Mouse (Mus musculus) neural tube, embryonic 14.5 days (tissue): ENCODE measurements at regions not wholly inside any gene's neighbourhood (a gene's known extent, or its start where the extent isn't known, plus 50 kb on each side); places are given as distances from the start of the nearest gene placed in this dataset.
A peak's percentile ranks its signal among the peaks of the same experiment; 100 is the strongest.

Source experiments
- ATAC-seq: fragments of 200-750 bp; cut with Nextera tagmentation; 2 replicates; pipeline ENCODE4 v1.8.0; 2017; ENCODE audit warnings: low read depth, mild to moderate bottlenecking, moderate TSS enrichment, moderate library complexity
- H3K27ac ChIP-seq: fragments of 300-500 bp; sonication (generic); 2 replicates; pipeline ENCODE4 v1.5.1; 2014; ENCODE audit warnings: low read depth, mild to moderate bottlenecking, control low read depth, low read length, moderate library complexity, mixed read lengths
- H3K27me3 ChIP-seq: fragments of 300-500 bp; sonication (generic); 2 replicates; pipeline ENCODE4 v1.6.1; 2014; ENCODE audit warnings: low read length; ENCODE audit not compliant: control insufficient read depth, insufficient read depth
- H3K36me3 ChIP-seq: fragments of 300-500 bp; sonication (generic); 2 replicates; pipeline ENCODE4 v1.6.1; 2014; ENCODE audit warnings: low read length, mixed read lengths; ENCODE audit not compliant: control insufficient read depth, insufficient read depth
- H3K4me1 ChIP-seq: fragments of 300-500 bp; sonication (generic); 2 replicates; pipeline ENCODE4 v1.6.1; 2014; ENCODE audit warnings: low read length; ENCODE audit not compliant: control insufficient read depth, insufficient read depth
- H3K4me2 ChIP-seq: fragments of 300-500 bp; sonication (generic); 2 replicates; pipeline ENCODE4 v1.6.1; 2014; ENCODE audit warnings: mild to moderate bottlenecking, low read depth, low read length, control low read depth
- H3K4me3 ChIP-seq: fragments of 300-500 bp; sonication (generic); 2 replicates; pipeline ENCODE4 v1.5.1; 2014; ENCODE audit warnings: low read depth, low read length, control low read depth, mixed read lengths
- H3K9ac ChIP-seq: fragments of 300-500 bp; sonication (generic); replicated peaks from 2 replicates; pipeline ENCODE4 v1.6.1; 2014; ENCODE audit warnings: low read depth, mild to moderate bottlenecking, control low read depth, low read length, mixed read lengths
- H3K9me3 ChIP-seq: fragments of 300-500 bp; sonication (generic); 2 replicates; pipeline ENCODE4 v1.6.1; 2016; ENCODE audit warnings: low read length; ENCODE audit not compliant: control insufficient read depth
- WGBS: fragments of 180-500 bp; shearing (Covaris S2); extraction: QIAGEN DNeasy Blood & Tissue Kit; methylation state at CpG from one replicate; pipeline ENCODE4 v1.1.7; 2014; 5-methylcytosine and 5-hydroxymethylcytosine counted together

DNA sequence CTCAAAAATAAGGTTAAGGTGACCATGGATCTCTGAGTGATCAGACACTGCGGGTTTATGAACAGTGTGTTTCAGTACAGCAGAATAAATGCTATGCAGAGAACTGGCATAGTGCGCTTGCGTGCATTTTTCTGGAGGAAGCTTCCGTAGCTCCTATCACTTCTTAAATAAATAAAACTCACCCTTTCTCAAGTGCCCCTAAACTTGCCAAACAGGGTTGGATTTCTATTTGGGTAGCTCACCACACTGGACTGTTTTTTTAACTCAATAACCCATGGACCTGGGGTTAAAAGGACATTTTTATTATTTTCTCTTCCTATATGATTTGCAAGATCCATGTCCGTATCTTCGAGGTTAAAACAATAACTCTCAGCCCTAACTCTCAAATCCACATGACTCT, 182.8 kb downstream of the Il20rb start:
- H3K4me2 ChIP-seq, result no peak overlapping the region
- no peak overlapping the region for H3K27ac ChIP-seq
- no peak overlapping the region for H3K4me3 ChIP-seq
- no peaks in the 10 kb centered on the region for H3K36me3 ChIP-seq
- no peaks in the 10 kb centered on the region for H3K4me1 ChIP-seq
- H3K9me3 ChIP-seq, result no peaks in the 10 kb centered on the region
- ATAC-seq, result no peak
- no peaks in the 10 kb centered on the region; the same call in 1 of the 2 replicates for H3K27me3 ChIP-seq
- WGBS, result 86% methylated on average over 6 of the region's 6 CpGs
- H3K9ac ChIP-seq, result no peak overlapping the region

DNA sequence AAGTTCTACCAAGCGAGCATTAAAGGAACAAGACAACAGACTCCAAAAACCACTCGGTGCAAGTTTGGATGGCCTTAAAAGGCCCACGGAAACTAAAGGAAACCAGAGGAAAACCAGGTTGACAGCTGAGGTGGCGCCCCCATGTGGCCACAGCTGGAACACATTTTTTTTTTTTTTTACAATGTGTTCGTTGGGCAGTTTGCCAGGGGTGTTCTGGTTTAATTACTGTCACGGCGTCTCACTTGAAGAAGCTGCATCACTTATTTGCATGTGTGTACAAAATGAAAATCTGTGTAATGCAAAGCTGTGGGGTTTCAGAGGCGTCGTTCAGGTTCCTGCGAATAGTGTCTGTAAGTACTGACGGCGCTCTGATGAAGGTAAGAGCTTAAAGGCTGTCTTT, 185.0 kb downstream of the Il20rb start:
- H3K36me3 ChIP-seq, result no peaks in the 10 kb centered on the region
- H3K27ac ChIP-seq, result no peak overlapping the region
- no peak overlapping the region for H3K4me2 ChIP-seq
- no peak for ATAC-seq
- H3K9ac ChIP-seq, result no peak overlapping the region
- H3K4me3 ChIP-seq, result no peak overlapping the region
- no peaks in the 10 kb centered on the region for H3K9me3 ChIP-seq
- H3K4me1 ChIP-seq, result no peaks in the 10 kb centered on the region
- no peaks in the 10 kb centered on the region; the same call in 1 of the 2 replicates for H3K27me3 ChIP-seq
- whole genome bisulfite sequencing, result 42% methylated on average over 12 of the region's 12 CpGs

DNA sequence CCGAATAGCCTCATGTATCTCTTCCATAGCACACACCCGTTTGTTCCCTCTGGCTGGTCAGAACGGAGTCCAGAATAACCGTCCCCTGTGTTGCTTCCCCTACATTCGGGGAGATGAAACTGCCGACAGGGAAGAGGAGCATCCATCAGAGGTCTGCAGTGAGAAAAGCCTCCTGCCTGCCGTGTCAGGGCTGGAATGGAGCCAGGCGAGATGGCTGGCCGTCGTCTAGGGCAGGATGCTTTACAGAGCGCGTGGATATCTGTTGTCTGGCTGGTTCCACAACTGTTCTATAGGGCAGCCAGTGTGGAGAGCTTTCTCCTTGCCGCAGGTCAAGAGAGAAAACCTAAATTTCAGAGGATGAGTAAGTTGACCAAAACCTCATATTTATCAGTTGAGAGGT, 209.2 kb downstream of the Il20rb start:
- H3K4me3 ChIP-seq, result no peak overlapping the region
- H3K27ac ChIP-seq, result no peak overlapping the region
- no peaks in the 10 kb centered on the region for H3K36me3 ChIP-seq
- 58% methylated on average over 13 of the region's 13 CpGs for WGBS
- no peak overlapping the region for H3K9ac ChIP-seq
- H3K4me1 ChIP-seq, result peaks cover 10% of the 10 kb centered on the region
- H3K4me2 ChIP-seq, result no peak overlapping the region
- no peak for ATAC-seq
- H3K9me3 ChIP-seq, result no peaks in the 10 kb centered on the region
- H3K27me3 ChIP-seq, result no peaks in the 10 kb centered on the region

DNA sequence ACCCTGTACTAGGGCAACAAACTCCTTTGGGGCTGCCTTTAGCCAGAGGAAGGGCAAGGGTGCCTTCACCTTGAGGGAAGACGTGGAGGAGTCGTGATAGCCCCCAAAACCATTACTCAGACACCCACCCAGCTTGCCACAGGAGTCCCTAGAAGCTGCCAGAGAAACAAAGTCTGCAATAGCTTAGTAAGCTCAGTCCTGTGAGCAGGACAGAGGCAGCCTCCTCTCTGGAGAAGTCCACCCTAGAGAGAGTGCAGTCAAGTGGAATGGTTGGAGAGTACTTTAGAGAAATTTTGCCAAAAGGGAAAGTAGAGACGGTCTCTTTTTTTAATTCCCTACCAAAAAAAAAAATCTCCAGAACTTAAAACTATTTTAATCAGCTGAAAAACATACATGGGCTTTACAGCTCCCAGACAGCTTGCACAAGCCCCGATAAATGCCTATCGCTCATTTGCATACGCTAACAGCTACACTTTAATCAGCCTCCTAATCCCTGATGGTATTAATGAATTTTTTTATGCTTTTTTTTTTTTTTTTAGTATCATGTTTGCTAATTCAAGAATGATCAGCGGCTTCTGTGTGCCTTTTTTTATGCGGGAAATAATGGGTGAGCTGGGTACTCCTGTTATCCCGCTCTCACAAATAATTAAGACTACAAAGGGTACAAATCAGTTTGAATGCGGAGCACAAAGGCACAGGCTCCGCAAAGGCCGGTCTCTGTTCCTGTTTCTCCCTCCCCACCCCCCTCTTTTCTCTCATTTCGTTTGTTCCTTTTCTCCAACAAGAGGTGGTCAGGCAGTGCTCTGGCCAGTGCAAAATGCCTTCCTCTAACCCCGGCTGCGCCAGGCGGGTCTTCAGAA, 219.8 kb downstream of the Il20rb start:
- WGBS, result 14% methylated on average over 16 of the region's 16 CpGs
- Histone ChIP-seq H3K27ac (no peak overlapping the region), H3K36me3 (no peaks in the 10 kb centered on the region), H3K4me3 (no peak overlapping the region), H3K9ac (no peak overlapping the region), H3K4me1 (0 out of 2 replicates have a peak, but pooled peaks cover 5% of the 10 kb centered on the region), H3K27me3 (no peaks in the 10 kb centered on the region), H3K4me2 (peak overlapping the region; percentile 7; the same call in 1 of the 2 replicates), H3K9me3 (no peaks in the 10 kb centered on the region)
- no peak for ATAC-seq

DNA sequence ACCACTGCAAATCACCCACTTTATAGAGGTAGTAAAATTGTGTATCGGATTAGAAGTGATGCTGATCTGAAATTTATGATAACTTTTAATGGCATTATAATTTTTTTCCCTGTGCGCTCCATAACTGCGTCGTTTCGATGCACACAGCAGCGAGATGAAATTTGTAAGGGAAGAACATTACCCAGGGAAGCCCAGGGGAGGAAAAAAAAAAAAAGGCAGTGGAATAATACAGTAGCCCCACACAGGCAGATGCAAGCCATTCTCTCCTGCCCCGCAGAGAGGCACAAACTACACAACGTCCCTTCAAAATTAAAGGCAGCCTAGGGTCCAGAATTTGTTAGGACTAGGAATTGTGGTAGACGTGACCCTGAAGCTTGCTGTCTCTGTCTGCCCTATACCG, 234.2 kb downstream of the Il20rb start:
- no peaks in the 10 kb centered on the region for H3K36me3 ChIP-seq
- WGBS, result 63% methylated on average over 10 of the region's 10 CpGs
- H3K9me3 ChIP-seq, result no peaks in the 10 kb centered on the region
- no peak overlapping the region for H3K4me2 ChIP-seq
- H3K4me3 ChIP-seq, result no peak overlapping the region
- H3K27me3 ChIP-seq, result no peaks in the 10 kb centered on the region
- no peak overlapping the region for H3K27ac ChIP-seq
- no peaks in the 10 kb centered on the region for H3K4me1 ChIP-seq
- peak; percentile 61 for ATAC-seq
- H3K9ac ChIP-seq, result no peak overlapping the region
